9 mouse cellular contexts compared by ENCODE assay signal in the genomic region with DNA sequence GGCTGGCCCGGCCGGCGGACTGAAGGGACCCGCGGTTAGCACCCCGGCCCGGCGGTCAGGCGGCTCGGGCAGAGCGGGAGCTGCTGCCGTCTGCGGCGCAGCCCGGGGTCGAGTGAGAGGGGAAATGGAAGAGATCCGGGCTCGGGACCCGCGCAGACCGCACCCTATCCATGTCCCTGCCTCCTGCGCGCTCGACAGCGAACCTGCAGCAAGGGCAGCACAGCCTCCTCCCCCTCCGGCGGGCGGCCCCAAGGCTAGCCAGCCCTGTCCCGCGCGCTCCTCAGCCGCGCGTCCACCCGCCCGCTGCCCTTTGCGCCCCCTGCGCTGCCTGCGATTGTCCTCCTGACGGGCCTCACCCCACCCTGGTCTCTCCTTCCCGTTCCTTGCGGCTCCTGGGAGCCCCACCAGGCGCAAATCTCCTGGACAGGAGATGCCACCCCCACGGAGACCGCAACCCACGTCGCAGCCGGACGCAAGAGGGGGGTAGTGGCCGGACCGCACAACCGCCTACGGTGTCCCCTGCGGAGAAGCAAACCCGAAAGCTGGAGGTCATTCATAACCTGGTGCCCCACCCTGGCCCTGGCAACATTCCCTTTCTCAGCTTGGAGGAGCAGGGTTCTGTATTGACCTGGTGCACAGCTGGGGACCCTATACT. TPM values are rescaled to one million over a fixed set of nuclear protein-coding genes. Genes with fewer than 3 reads are reported as not detected.
DNase-seq lines count a peak whose midpoint lies in the region; ATAC-seq lines count a peak whose summit lies in the region.
"Had no signal": no experiment of that assay in that cellular context is flagged by ENCODE, and none has a peak within 500 bp of the region (broad histone marks: within the 10 kb centered on the region; RNA-seq: fewer than 3 reads in every experiment).

Gene Ihh (minus strand): TSS at position 117 of the 655 bp plus-strand sequence.

- no peak within 1 kb of the TSS for H3K27ac ChIP-seq in hindbrain, embryonic 14.5 days
- H3K27ac ChIP-seq in limb, embryonic 15.5 days = no peak within 1 kb of the TSS
- H3K27ac ChIP-seq in stomach, embryonic 16.5 days (ENCODE audit: low read length) = peak within 1 kb of the TSS; percentile 84

- H3K4me3 ChIP-seq in hindbrain, embryonic 14.5 days (replicated peaks; ENCODE audit: low read length) = peak within 1 kb of the TSS; percentile 32
- peak within 1 kb of the TSS; percentile 41 for H3K4me3 ChIP-seq in limb, embryonic 15.5 days
- H3K4me3 ChIP-seq in stomach, embryonic 16.5 days (replicated peaks; ENCODE audit: low read length) = peak within 1 kb of the TSS; percentile 46
- H3K4me3 ChIP-seq: myocyte had no signal

- peak within 1 kb of the TSS; percentile 60 for H3K4me2 ChIP-seq in hindbrain, embryonic 14.5 days (replicated peaks)
- peak within 1 kb of the TSS; percentile 78 for H3K4me2 ChIP-seq in limb, embryonic 15.5 days
- peak within 1 kb of the TSS; percentile 64 for H3K4me2 ChIP-seq in stomach, embryonic 16.5 days (ENCODE audit: low read depth, low read length)

- H3K9me3 ChIP-seq in hindbrain, embryonic 14.5 days (ENCODE audit: control insufficient read depth, low read length) = no peaks in the 10 kb centered on the region
- no peaks in the 10 kb centered on the region for H3K9me3 ChIP-seq in limb, embryonic 15.5 days
- H3K9me3 ChIP-seq in stomach, embryonic 16.5 days (replicated peaks; ENCODE audit: control insufficient read depth, low read length) = no peaks in the 10 kb centered on the region

- peaks cover 93% of the 10 kb centered on the region for H3K27me3 ChIP-seq in hindbrain, embryonic 14.5 days (ENCODE audit: control insufficient read depth, insufficient read depth, low read length)
- H3K27me3 ChIP-seq in limb, embryonic 15.5 days = peaks cover 87% of the 10 kb centered on the region
- H3K27me3 ChIP-seq in stomach, embryonic 16.5 days (ENCODE audit: control insufficient read depth, insufficient read depth, low read length) = peaks cover 77% of the 10 kb centered on the region

- H3K9ac ChIP-seq in hindbrain, embryonic 14.5 days = peak within 1 kb of the TSS; percentile 34; the same call in 1 of the 2 replicates
- no peak within 1 kb of the TSS; the same call in 1 of the 2 replicates for H3K9ac ChIP-seq in limb, embryonic 15.5 days
- H3K9ac ChIP-seq in stomach, embryonic 16.5 days (ENCODE audit: low read length) = peak within 1 kb of the TSS; percentile 70

- DNase-seq in ovary, postnatal 36 days (ENCODE audit: low spot score) = peak; percentile 68
- no peak for DNase-seq in ovary, postnatal 14 days (ENCODE audit: low spot score)
- DNase-seq in hindbrain, embryonic 14.5 days (ENCODE audit: low spot score) = no peak
- DNase-seq in T-cell, adult 2 months (ENCODE audit: low spot score) = no peak
- DNase-seq in layer of hippocampus, adult 9-10 months (ENCODE audit: low spot score) = no peak
- DNase-seq in c-Kit-positive CD71-positive TER-119-positive erythroid progenitor cells, embryonic 14.5 days (ENCODE audit: low spot score) = no peak

- under 1% methylated on average over 51 of the region's 55 CpGs for WGBS in hindbrain, embryonic 14.5 days
- 1% methylated on average over 49 of the region's 55 CpGs for WGBS in limb, embryonic 15.5 days
- WGBS in stomach, embryonic 16.5 days = 2% methylated on average over 40 of the region's 55 CpGs

- peaks cover 22% of the 10 kb centered on the region for H3K4me1 ChIP-seq in hindbrain, embryonic 14.5 days (replicated peaks; ENCODE audit: control insufficient read depth, insufficient read depth, low read length)
- H3K4me1 ChIP-seq in limb, embryonic 15.5 days = peaks cover 32% of the 10 kb centered on the region
- peaks cover 12% of the 10 kb centered on the region for H3K4me1 ChIP-seq in stomach, embryonic 16.5 days (ENCODE audit: control insufficient read depth, insufficient read depth, low read length)

- ATAC-seq in hindbrain, embryonic 14.5 days (ENCODE audit: low FRiP score) = no peak
- no peak for ATAC-seq in limb, embryonic 15.5 days (ENCODE audit: insufficient number of reproducible peaks, low FRiP score, low TSS enrichment, low read depth)
- ATAC-seq in stomach, embryonic 16.5 days (ENCODE audit: insufficient read depth, low FRiP score) = peak; percentile 93

- no peaks in the 10 kb centered on the region for H3K36me3 ChIP-seq in hindbrain, embryonic 14.5 days (replicated peaks; ENCODE audit: control insufficient read depth, insufficient read depth)
- no peaks in the 10 kb centered on the region for H3K36me3 ChIP-seq in limb, embryonic 15.5 days
- H3K36me3 ChIP-seq in stomach, embryonic 16.5 days (ENCODE audit: control insufficient read depth, insufficient read depth, low read length) = no peaks in the 10 kb centered on the region

RNA-seq across cellular contexts. Expression of gene Ihh, which starts in this region (rescaled TPM):
- 0.32 and 0.35 TPM in 2 replicates for polyA plus RNA-seq in hindbrain, embryonic 14.5 days (2014; fragmentation: Nextera tagmentation; extraction: Ambion mirVana)
- polyA plus RNA-seq in limb, embryonic 15.5 days (2015; fragmentation: Nextera tagmentation; extraction: Ambion mirVana) = 4.8 and 8.2 TPM in 2 replicates
- polyA plus RNA-seq in stomach, embryonic 16.5 days (2015; fragmentation: Nextera tagmentation; extraction: Ambion mirVana) = 19.0 and 22.0 TPM in 2 replicates
